Mouse (Mus musculus) heart, embryonic 13.5 days (tissue): ENCODE results near the gene Bcat2. TPM values are rescaled to one million over a fixed set of nuclear protein-coding genes. Genes with fewer than 3 reads are reported as not detected.

Experiments used
- ATAC-seq: fragments of 200-750 bp; cut with Nextera tagmentation; 2 replicates; pipeline ENCODE4 v1.8.0; 2017; ENCODE audit warnings: moderate TSS enrichment; ENCODE audit not compliant: insufficient number of reproducible peaks, low FRiP score, low TSS enrichment; ENCODE audit errors: extremely low read depth
- H3K27ac ChIP-seq: fragments of 300-500 bp; sonication (generic); replicated peaks from 2 replicates; pipeline ENCODE4 v1.5.1; 2015; ENCODE audit warnings: moderate library complexity, mild to moderate bottlenecking, inconsistent platforms
- H3K27me3 ChIP-seq: fragments of 300-500 bp; sonication (generic); replicated peaks from 2 replicates; pipeline ENCODE4 v1.6.1; 2015; ENCODE audit warnings: mild to moderate bottlenecking, inconsistent platforms
- H3K36me3 ChIP-seq: fragments of 300-500 bp; sonication (generic); 2 replicates; pipeline ENCODE4 v1.6.1; 2015; ENCODE audit warnings: mild to moderate bottlenecking, inconsistent platforms
- H3K4me1 ChIP-seq: fragments of 300-500 bp; sonication (generic); 2 replicates; pipeline ENCODE4 v1.6.1; 2015; ENCODE audit warnings: inconsistent platforms
- H3K4me2 ChIP-seq: fragments of 300-500 bp; sonication (generic); 2 replicates; pipeline ENCODE4 v1.6.1; 2015; ENCODE audit warnings: inconsistent platforms, mild to moderate bottlenecking, moderate library complexity
- H3K4me3 ChIP-seq: fragments of 300-500 bp; sonication (generic); 2 replicates; pipeline ENCODE4 v1.5.1; 2015; ENCODE audit warnings: moderate library complexity, mild to moderate bottlenecking, inconsistent platforms
- H3K9ac ChIP-seq: fragments of 300-500 bp; sonication (generic); 2 replicates; pipeline ENCODE4 v1.6.1; 2015; ENCODE audit warnings: inconsistent platforms, mild to moderate bottlenecking, moderate library complexity
- H3K9me3 ChIP-seq: fragments of 300-500 bp; sonication (generic); 2 replicates; pipeline ENCODE4 v1.6.1; 2016; ENCODE audit warnings: inconsistent platforms
- WGBS: fragments of 180-500 bp; shearing (Covaris S2); methylation state at CpG from one replicate; pipeline ENCODE4 v1.1.7; 2015; ENCODE audit warnings: mixed read lengths; 5-methylcytosine and 5-hydroxymethylcytosine counted together
- polyA plus RNA-seq: library from polyadenylated mRNA; unstranded; fragments of >200 nt; fragmentation: Nextera tagmentation; extraction: Ambion mirVana; gene quantifications from 2 replicates; pipeline ENCODE4 v1.2.1, GENCODE M21; 2015

Gene Bcat2
- polyA plus RNA-seq, 1 experiment from 2014 or later = 65.4 TPM

- H3K4me1 ChIP-seq = peaks cover 9% of the 10 kb centered on the region; the same call in 1 of the 2 replicates
- no peak overlapping the region; the same call in 1 of the 2 replicates for H3K4me3 ChIP-seq
- peaks cover 33% of the 10 kb centered on the region for H3K36me3 ChIP-seq
- 92% methylated on average over 5 of the region's 5 CpGs for WGBS
- ATAC-seq = no peak
- H3K9ac ChIP-seq = peak overlapping the region; percentile 69; the same call in 1 of the 2 replicates
- no peak overlapping the region for H3K27ac ChIP-seq
- H3K27me3 ChIP-seq = no peaks in the 10 kb centered on the region
- H3K4me2 ChIP-seq = no peak overlapping the region
- H3K9me3 ChIP-seq = no peaks in the 10 kb centered on the region
Observed at GRCm38 (mm10) chr7:45589898-45590297, 19.9 kb downstream of the Bcat2 start.

GRCm38 (mm10) chr7:45590874-45591273 lies 20.9 kb downstream of the Bcat2 start:
- no peak for ATAC-seq
- Histone ChIP-seq H3K4me3 (no peak overlapping the region), H3K4me2 (no peak overlapping the region), H3K9ac (no peak overlapping the region), H3K36me3 (peaks cover 23% of the 10 kb centered on the region), H3K27me3 (no peaks in the 10 kb centered on the region), H3K27ac (no peak overlapping the region), H3K9me3 (no peaks in the 10 kb centered on the region), H3K4me1 (peaks cover 9% of the 10 kb centered on the region; the same call in 1 of the 2 replicates)
- 62% methylated on average over 3 of the region's 3 CpGs for WGBS

- H3K4me3 ChIP-seq = no peak overlapping the region
- no peak overlapping the region for H3K27ac ChIP-seq
- peaks cover 14% of the 10 kb centered on the region for H3K36me3 ChIP-seq
- WGBS = 78% methylated on average over 7 of the region's 7 CpGs
- ATAC-seq = no peak
- no peak overlapping the region for H3K9ac ChIP-seq
- H3K4me2 ChIP-seq = no peak overlapping the region
- H3K9me3 ChIP-seq = no peaks in the 10 kb centered on the region
- H3K27me3 ChIP-seq = no peaks in the 10 kb centered on the region
- peaks cover 13% of the 10 kb centered on the region; the same call in 1 of the 2 replicates for H3K4me1 ChIP-seq
Observed at GRCm38 (mm10) chr7:45591880-45592279, 21.9 kb downstream of the Bcat2 start.

- no peaks in the 10 kb centered on the region for H3K27me3 ChIP-seq
- peaks cover 2% of the 10 kb centered on the region; the same call in 1 of the 2 replicates for H3K36me3 ChIP-seq
- H3K4me1 ChIP-seq = peaks cover 13% of the 10 kb centered on the region; the same call in 1 of the 2 replicates
- H3K4me3 ChIP-seq = no peak overlapping the region
- no peak overlapping the region for H3K4me2 ChIP-seq
- H3K27ac ChIP-seq = no peak overlapping the region
- H3K9ac ChIP-seq = no peak overlapping the region
- WGBS = 16% methylated on average over 10 of the region's 10 CpGs
- no peak for ATAC-seq
- no peaks in the 10 kb centered on the region for H3K9me3 ChIP-seq
Observed at GRCm38 (mm10) chr7:45593118-45593815, 23.3 kb downstream of the Bcat2 start.

GRCm38 (mm10) chr7:45595176-45595575 lies 25.2 kb downstream of the Bcat2 start:
- Histone ChIP-seq H3K4me2 (no peak overlapping the region), H3K4me3 (no peak overlapping the region), H3K27me3 (no peaks in the 10 kb centered on the region), H3K9me3 (no peaks in the 10 kb centered on the region), H3K4me1 (peaks cover 13% of the 10 kb centered on the region), H3K36me3 (no peaks in the 10 kb centered on the region), H3K9ac (no peak overlapping the region), H3K27ac (no peak overlapping the region)
- ATAC-seq = no peak
- 82% methylated on average over 4 of the region's 4 CpGs for WGBS

- Histone ChIP-seq H3K36me3 (no peaks in the 10 kb centered on the region), H3K27ac (no peak overlapping the region), H3K4me2 (no peak overlapping the region), H3K27me3 (no peaks in the 10 kb centered on the region), H3K4me3 (no peak overlapping the region), H3K9ac (no peak overlapping the region), H3K4me1 (peaks cover 13% of the 10 kb centered on the region), H3K9me3 (no peaks in the 10 kb centered on the region)
- no peak for ATAC-seq
- 53% methylated on average over 1 of the region's 1 CpGs for WGBS
Observed at GRCm38 (mm10) chr7:45596107-45596506, 26.2 kb downstream of the Bcat2 start.

DNA sequence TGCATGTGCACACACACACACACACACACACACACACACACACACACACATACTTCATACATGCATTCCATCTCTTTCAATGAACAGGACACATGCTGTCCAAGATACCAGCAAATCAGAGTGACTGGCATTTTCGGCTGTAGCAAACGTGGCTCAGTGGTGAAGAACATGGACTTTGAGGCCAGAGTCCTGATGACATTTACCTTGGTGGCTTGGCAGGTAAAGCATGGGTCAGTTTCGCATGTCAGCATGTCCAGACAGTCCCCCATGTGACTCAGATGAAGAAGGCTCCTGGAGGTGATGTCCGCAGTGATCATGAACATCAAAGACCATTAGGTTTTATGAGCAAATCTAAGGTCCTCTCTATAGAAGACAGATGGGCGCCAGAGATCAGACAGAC lies 27.1 kb downstream of the Bcat2 start:
- Histone ChIP-seq H3K4me2 (no peak overlapping the region), H3K27me3 (no peaks in the 10 kb centered on the region), H3K9me3 (no peaks in the 10 kb centered on the region), H3K36me3 (no peaks in the 10 kb centered on the region), H3K4me1 (peaks cover 13% of the 10 kb centered on the region), H3K9ac (no peak overlapping the region), H3K4me3 (no peak overlapping the region), H3K27ac (no peak overlapping the region)
- 80% methylated on average over 5 of the region's 5 CpGs for WGBS
- ATAC-seq = no peak

- Histone ChIP-seq H3K4me3 (no peak overlapping the region), H3K4me2 (no peak overlapping the region), H3K9me3 (no peaks in the 10 kb centered on the region), H3K27ac (no peak overlapping the region), H3K9ac (no peak overlapping the region), H3K36me3 (no peaks in the 10 kb centered on the region), H3K27me3 (no peaks in the 10 kb centered on the region), H3K4me1 (peaks cover 13% of the 10 kb centered on the region)
- ATAC-seq = no peak
- 90% methylated on average over 6 of the region's 6 CpGs for WGBS
Observed at GRCm38 (mm10) chr7:45597527-45597926, 27.6 kb downstream of the Bcat2 start.

DNA sequence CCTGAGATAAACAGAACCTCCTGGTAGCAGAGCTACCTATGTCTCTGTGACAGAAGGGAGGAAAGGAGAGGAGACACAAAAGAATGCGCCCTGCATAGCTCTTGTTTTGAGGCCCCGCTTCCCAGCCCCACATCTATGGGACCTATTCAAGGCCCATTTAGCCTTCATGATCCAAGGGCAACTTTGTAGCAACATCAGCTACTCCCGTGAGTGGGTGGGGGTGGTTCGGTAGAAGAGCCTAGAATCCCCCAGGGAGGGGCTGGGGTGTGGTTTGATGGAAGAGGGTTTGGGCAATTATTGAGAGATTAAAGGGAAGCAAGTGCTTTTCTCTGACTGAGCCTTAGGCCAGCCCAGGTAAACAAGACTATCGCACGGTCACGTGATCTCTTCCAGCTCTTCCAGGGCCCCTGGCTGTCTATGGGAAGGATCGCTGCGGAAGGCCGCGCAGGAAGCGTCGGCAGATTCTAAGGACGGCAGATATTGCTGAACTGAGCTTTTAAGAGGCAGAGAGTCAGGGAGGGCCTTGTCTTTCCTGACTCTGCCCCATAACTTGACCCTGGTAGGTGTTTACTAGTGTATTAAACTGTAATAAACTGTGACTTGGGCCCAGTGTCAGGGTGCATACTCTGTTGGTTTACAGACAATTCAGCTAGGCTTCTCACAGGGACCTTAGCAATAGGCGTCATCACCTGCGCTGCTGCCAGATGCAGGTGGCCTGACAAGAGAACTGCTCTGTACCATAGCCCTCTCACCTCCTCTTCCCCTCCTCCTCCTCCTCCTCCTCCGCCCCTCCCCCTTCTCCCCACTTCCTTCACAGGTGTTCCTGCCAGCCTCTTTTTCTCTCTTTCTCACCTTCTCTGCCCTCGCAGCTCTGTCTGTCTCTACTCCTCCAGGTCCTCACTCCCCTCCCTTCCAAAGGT lies 29.3 kb downstream of the Bcat2 start:
- no peak for ATAC-seq
- H3K27me3 ChIP-seq = no peaks in the 10 kb centered on the region
- H3K9ac ChIP-seq = no peak overlapping the region
- H3K4me1 ChIP-seq = peaks cover 13% of the 10 kb centered on the region
- WGBS = 35% methylated on average over 18 of the region's 18 CpGs
- H3K27ac ChIP-seq = no peak overlapping the region
- no peak overlapping the region for H3K4me3 ChIP-seq
- no peaks in the 10 kb centered on the region for H3K9me3 ChIP-seq
- H3K4me2 ChIP-seq = peak overlapping the region; percentile 39
- H3K36me3 ChIP-seq = no peaks in the 10 kb centered on the region

DNA sequence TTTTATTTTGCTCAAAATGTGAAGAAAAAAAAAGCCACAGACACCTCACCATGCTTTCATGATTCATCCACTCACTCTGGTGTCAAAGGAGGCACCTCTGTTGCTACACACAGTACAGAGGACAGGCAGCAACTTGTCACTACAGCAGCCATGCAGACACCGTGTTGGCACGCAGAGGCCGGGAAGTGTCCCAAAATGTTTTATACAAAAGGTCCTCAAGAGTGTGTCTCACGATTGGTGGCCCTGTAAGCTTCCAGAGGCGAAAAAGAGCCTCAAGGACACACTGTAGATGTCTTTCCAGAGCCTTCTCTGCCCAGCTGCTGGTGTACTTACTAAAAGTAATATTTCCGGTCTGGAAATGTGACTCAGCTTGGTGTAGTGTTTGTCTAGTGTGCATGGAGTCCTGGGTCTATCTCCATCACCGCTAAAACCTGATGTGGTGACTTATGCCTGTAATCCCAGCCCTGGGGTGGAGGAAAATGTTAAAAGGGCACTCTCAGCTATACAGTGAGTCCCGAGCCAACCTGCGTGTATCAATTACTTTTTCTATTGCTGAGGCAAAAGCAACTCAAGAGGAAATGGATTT lies 35.8 kb downstream of the Bcat2 start:
- H3K4me1 ChIP-seq = no peaks in the 10 kb centered on the region
- H3K9me3 ChIP-seq = no peaks in the 10 kb centered on the region
- WGBS = 74% methylated on average over 9 of the region's 9 CpGs
- H3K27ac ChIP-seq = no peak overlapping the region
- no peak overlapping the region for H3K4me2 ChIP-seq
- no peak overlapping the region for H3K9ac ChIP-seq
- no peak overlapping the region for H3K4me3 ChIP-seq
- no peak for ATAC-seq
- no peaks in the 10 kb centered on the region for H3K27me3 ChIP-seq
- no peaks in the 10 kb centered on the region for H3K36me3 ChIP-seq

GRCm38 (mm10) chr7:45609511-45609910 lies 39.6 kb downstream of the Bcat2 start:
- Histone ChIP-seq H3K27me3 (peaks cover 1% of the 10 kb centered on the region; the same call in 1 of the 2 replicates), H3K36me3 (no peaks in the 10 kb centered on the region), H3K9me3 (no peaks in the 10 kb centered on the region), H3K27ac (no peak overlapping the region), H3K4me3 (no peak overlapping the region), H3K4me2 (no peak overlapping the region), H3K4me1 (no peaks in the 10 kb centered on the region), H3K9ac (no peak overlapping the region)
- WGBS = 73% methylated on average over 1 of the region's 1 CpGs
- ATAC-seq = no peak
